ENCODE assay signal across 8 mouse cellular contexts in the genomic region with DNA sequence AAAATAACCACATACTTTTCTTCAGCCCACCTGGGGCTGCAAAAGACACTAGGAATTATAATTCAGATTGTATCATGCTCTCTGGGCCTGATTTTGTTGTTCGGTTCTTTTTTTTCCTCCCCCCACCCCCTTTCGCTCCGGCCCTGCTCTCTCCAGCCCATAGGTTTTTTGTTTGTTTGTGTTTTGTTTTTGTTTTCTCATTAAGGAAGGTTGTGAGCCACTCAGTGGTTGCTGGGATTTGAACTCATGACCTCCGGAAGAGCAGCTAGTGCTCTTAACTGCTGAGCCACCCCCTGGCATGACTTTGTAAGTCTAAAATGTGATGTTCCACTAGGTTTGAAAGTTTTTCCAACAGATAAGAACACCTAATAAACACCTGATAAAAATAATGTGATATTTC. TPM values are rescaled to one million over a fixed set of nuclear protein-coding genes. Genes with fewer than 3 reads are reported as not detected.
DNase-seq lines count a peak whose midpoint lies in the region; ATAC-seq and TF ChIP-seq lines count a peak whose summit lies in the region.
"Had no signal": no experiment of that assay in that cellular context is flagged by ENCODE, and none has a peak within 500 bp of the region (broad histone marks: within the 10 kb centered on the region; RNA-seq: fewer than 3 reads in every experiment).

No protein-coding gene starts in this region.

- no peak for DNase-seq in heart, postnatal 4 days
- DNase-seq in lung, embryonic 14.5 days, result no peak
- DNase-seq in lung, postnatal 14 days, result no peak
- no peak for DNase-seq in liver, embryonic 13.5 days
- DNase-seq in yolk sac, embryonic 10.5 days (ENCODE audit: low spot score), result no peak
- DNase-seq: gastrocnemius, postnatal 14 days had no signal

- no peaks in the 10 kb centered on the region for H3K36me3 ChIP-seq in heart, embryonic 15.5 days
- no peaks in the 10 kb centered on the region for H3K36me3 ChIP-seq in lung, embryonic 14.5 days (ENCODE audit: insufficient read depth)
- peaks cover 9% of the 10 kb centered on the region; the same call in 1 of the 2 replicates for H3K36me3 ChIP-seq in liver, embryonic 13.5 days
- H3K36me3 ChIP-seq in macrophage (ENCODE audit: inconsistent target), result no peaks in the 10 kb centered on the region

- H3K9ac ChIP-seq in heart, embryonic 15.5 days, result no peak overlapping the region
- H3K9ac ChIP-seq in lung, embryonic 14.5 days, result no peak overlapping the region
- H3K9ac ChIP-seq in liver, embryonic 13.5 days, result no peak overlapping the region

- 83% methylated on average over 4 of the region's 4 CpGs for WGBS in heart, embryonic 15.5 days
- WGBS in lung, embryonic 14.5 days, result 78% methylated on average over 4 of the region's 4 CpGs
- 69% methylated on average over 4 of the region's 4 CpGs for WGBS in liver, embryonic 13.5 days (ENCODE audit: insufficient replicate concordance)
- 85% methylated on average over 4 of the region's 4 CpGs for WGBS in macrophage (ENCODE audit: missing documents)

- H3K79me2 ChIP-seq in macrophage (ENCODE audit: inconsistent target), result peaks cover 30% of the 10 kb centered on the region

- no peaks in the 10 kb centered on the region for H3K27me3 ChIP-seq in heart, embryonic 15.5 days
- no peaks in the 10 kb centered on the region for H3K27me3 ChIP-seq in lung, embryonic 14.5 days (ENCODE audit: insufficient read depth, low read length)
- no peaks in the 10 kb centered on the region for H3K27me3 ChIP-seq in liver, embryonic 13.5 days

- 0 out of 2 replicates have a peak overlapping the region, but pooled peaks have one; percentile 80 for H3K4me2 ChIP-seq in heart, embryonic 15.5 days
- H3K4me2 ChIP-seq in lung, embryonic 14.5 days, result peak overlapping the region; percentile 80; the same call in 1 of the 2 replicates
- H3K4me2 ChIP-seq in liver, embryonic 13.5 days, result peak overlapping the region; percentile 87

- no peak for TF ChIP-seq CTCF in lung, embryonic 14.5 days (IDR thresholded peaks at IDR 0.05; ENCODE audit: low read depth)

- no peaks in the 10 kb centered on the region for H3K9me3 ChIP-seq in heart, embryonic 15.5 days (replicated peaks)
- no peaks in the 10 kb centered on the region for H3K9me3 ChIP-seq in lung, embryonic 14.5 days (ENCODE audit: low read depth, low read length)
- no peaks in the 10 kb centered on the region for H3K9me3 ChIP-seq in liver, embryonic 13.5 days (replicated peaks)

- peaks cover 35% of the 10 kb centered on the region for H3K4me1 ChIP-seq in heart, embryonic 15.5 days (replicated peaks)
- peaks cover 12% of the 10 kb centered on the region for H3K4me1 ChIP-seq in lung, embryonic 14.5 days (ENCODE audit: insufficient read depth)
- H3K4me1 ChIP-seq in liver, embryonic 13.5 days (replicated peaks), result peaks cover 67% of the 10 kb centered on the region

- no peak overlapping the region for H3K4me3 ChIP-seq in heart, embryonic 15.5 days
- no peak overlapping the region for H3K4me3 ChIP-seq in lung, embryonic 14.5 days (ENCODE audit: low read depth, low read length)
- peak overlapping the region; percentile 95; the same call in 1 of the 2 replicates for H3K4me3 ChIP-seq in liver, embryonic 13.5 days (replicated peaks)
- H3K4me3 ChIP-seq in macrophage (ENCODE audit: inconsistent target), result no peak overlapping the region

- no peak for ATAC-seq in heart, embryonic 15.5 days (replicated peaks; ENCODE audit: insufficient number of reproducible peaks, insufficient read depth, low FRiP score, low read depth)
- no peak for ATAC-seq in lung, embryonic 14.5 days (ENCODE audit: insufficient read depth)
- no peak for ATAC-seq in liver, embryonic 13.5 days (ENCODE audit: low read depth)

- peak overlapping the region; percentile 94 for H3K27ac ChIP-seq in heart, embryonic 15.5 days
- H3K27ac ChIP-seq in lung, embryonic 14.5 days (ENCODE audit: low read depth), result no peak overlapping the region
- H3K27ac ChIP-seq in liver, embryonic 13.5 days, result peak overlapping the region; percentile 90
- H3K27ac ChIP-seq in macrophage, result peak overlapping the region; percentile 96

RNA-seq across cellular contexts. Expression of a gene that starts 1.6 kb away (rescaled TPM):
- polyA plus RNA-seq in heart, embryonic 15.5 days (2015; fragmentation: Nextera tagmentation; extraction: Ambion mirVana), result 32.5 and 43.7 TPM in 2 replicates
- 10 to 100 TPM; 89.8 to 92.3 TPM for total RNA-seq in heart, postnatal 4 days (2021)
- 54.3 TPM in 2 replicates for polyA plus RNA-seq in lung, embryonic 14.5 days (2014; fragmentation: Nextera tagmentation; extraction: Ambion mirVana)
- polyA plus RNA-seq in liver, embryonic 13.5 days (2015; fragmentation: Nextera tagmentation; extraction: Ambion mirVana), result 17.1 and 18.8 TPM in 2 replicates
- total RNA-seq in macrophage (2018; cell fraction: chromatin; rRNA removed), result 1,000 to 10,000 TPM in 4 of 26 experiments, 100 to 1,000 TPM in 22; 252 to 1,368 (median 799) TPM
- 100 to 1,000 TPM in 8 of 26 experiments, 10 to 100 TPM in 18; 58.8 to 146 (median 96.2) TPM for total RNA-seq in macrophage (2018; cell fraction: cytosol; rRNA removed)
- 100 to 1,000 TPM; 121 to 560 (median 335) TPM for total RNA-seq in macrophage (2018; cell fraction: nucleus; rRNA removed)
- 102 to 126 TPM (median 108 TPM) in 3 replicates for polyA plus RNA-seq in macrophage (2018)

RNA-seq across cellular contexts. Expression of a gene that starts 13.1 kb away (rescaled TPM):
- 255 and 278 TPM in 2 replicates for polyA plus RNA-seq in heart, embryonic 15.5 days (2015; fragmentation: Nextera tagmentation; extraction: Ambion mirVana)
- total RNA-seq in heart, postnatal 4 days (2021), result 10 to 100 TPM; 48.7 to 59.0 TPM
- polyA plus RNA-seq in lung, embryonic 14.5 days (2014; fragmentation: Nextera tagmentation; extraction: Ambion mirVana), result 6.3 and 15.4 TPM in 2 replicates
- 13.2 and 13.4 TPM in 2 replicates for polyA plus RNA-seq in liver, embryonic 13.5 days (2015; fragmentation: Nextera tagmentation; extraction: Ambion mirVana)
- total RNA-seq in macrophage (2018; cell fraction: chromatin; rRNA removed), result 1 to 10 TPM in 5 of 26 experiments, under 1 TPM in 1, not detected in 20; 0.92 to 2.8 (median 1.8) TPM
- 1 to 10 TPM in 21 of 26 experiments, under 1 TPM in 5; 0.63 to 2.5 (median 1.4) TPM for total RNA-seq in macrophage (2018; cell fraction: cytosol; rRNA removed)
- 1 to 10 TPM in 10 of 26 experiments, under 1 TPM in 3, not detected in 13; 0.58 to 2.8 (median 1.5) TPM for total RNA-seq in macrophage (2018; cell fraction: nucleus; rRNA removed)
- polyA plus RNA-seq in macrophage (2018), result 2.4 to 3.6 TPM (median 3.2 TPM) in 3 replicates

RNA-seq across cellular contexts. Expression of a gene that starts 20.9 kb away (rescaled TPM):
- 2,753 and 3,427 TPM in 2 replicates for polyA plus RNA-seq in heart, embryonic 15.5 days (2015; fragmentation: Nextera tagmentation; extraction: Ambion mirVana)
- total RNA-seq in heart, postnatal 4 days (2021), result 1,000 to 10,000 TPM; 4,693 to 5,168 TPM
- polyA plus RNA-seq in lung, embryonic 14.5 days (2014; fragmentation: Nextera tagmentation; extraction: Ambion mirVana), result 5.3 and 47.0 TPM in 2 replicates
- polyA plus RNA-seq in liver, embryonic 13.5 days (2015; fragmentation: Nextera tagmentation; extraction: Ambion mirVana), result 1.1 and 4.5 TPM in 2 replicates
- 100 to 1,000 TPM in 9 of 26 experiments, 10 to 100 TPM in 17; 16.3 to 147 (median 47.9) TPM for total RNA-seq in macrophage (2018; cell fraction: chromatin; rRNA removed)
- total RNA-seq in macrophage (2018; cell fraction: cytosol; rRNA removed), result 1 to 10 TPM in 8 of 26 experiments, under 1 TPM in 17, not detected in 1; 0.30 to 6.8 (median 0.89) TPM
- total RNA-seq in macrophage (2018; cell fraction: nucleus; rRNA removed), result 10 to 100 TPM; 13.1 to 93.0 (median 33.9) TPM
- 0.57 to 2.9 TPM (median 2.8 TPM) in 3 replicates for polyA plus RNA-seq in macrophage (2018)

RNA-seq across cellular contexts. Expression of a gene that starts 29.2 kb away (rescaled TPM):
- polyA plus RNA-seq in heart, embryonic 15.5 days (2015; fragmentation: Nextera tagmentation; extraction: Ambion mirVana), result 0.96 and 1.2 TPM in 2 replicates
- total RNA-seq in heart, postnatal 4 days (2021), result under 1 TPM; 0.41 to 0.57 TPM
- polyA plus RNA-seq in lung, embryonic 14.5 days (2014; fragmentation: Nextera tagmentation; extraction: Ambion mirVana), result 0.87 and 1.2 TPM in 2 replicates
- polyA plus RNA-seq in liver, embryonic 13.5 days (2015; fragmentation: Nextera tagmentation; extraction: Ambion mirVana), result 0.13 and 0.24 TPM in 2 replicates
- total RNA-seq in macrophage (2018; cell fraction: chromatin; rRNA removed), result 10 to 100 TPM in 14 of 26 experiments, 1 to 10 TPM in 12; 4.2 to 44.0 (median 14.8) TPM
- 10 to 100 TPM in 12 of 26 experiments, 1 to 10 TPM in 14; 2.2 to 17.1 (median 6.9) TPM for total RNA-seq in macrophage (2018; cell fraction: cytosol; rRNA removed)
- 10 to 100 TPM in 18 of 26 experiments, 1 to 10 TPM in 8; 3.4 to 34.9 (median 12.7) TPM for total RNA-seq in macrophage (2018; cell fraction: nucleus; rRNA removed)
- polyA plus RNA-seq in macrophage (2018), result 2.2 to 5.6 TPM (median 2.3 TPM) in 3 replicates

RNA-seq across cellular contexts. Expression of a gene that starts 42.6 kb away (rescaled TPM):
- 4.8 TPM in 2 replicates for polyA plus RNA-seq in heart, embryonic 15.5 days (2015; fragmentation: Nextera tagmentation; extraction: Ambion mirVana)
- 1 to 10 TPM; 1.6 to 2.7 TPM for total RNA-seq in heart, postnatal 4 days (2021)
- 9.5 and 13.6 TPM in 2 replicates for polyA plus RNA-seq in lung, embryonic 14.5 days (2014; fragmentation: Nextera tagmentation; extraction: Ambion mirVana)
- polyA plus RNA-seq in liver, embryonic 13.5 days (2015; fragmentation: Nextera tagmentation; extraction: Ambion mirVana), result 1.4 TPM in 2 replicates
- total RNA-seq in macrophage (2018; cell fraction: chromatin; rRNA removed), result 10 to 100 TPM; 11.9 to 95.9 (median 37.0) TPM
- total RNA-seq in macrophage (2018; cell fraction: cytosol; rRNA removed), result 1 to 10 TPM in 23 of 26 experiments, under 1 TPM in 3; 0.88 to 5.4 (median 2.5) TPM
- total RNA-seq in macrophage (2018; cell fraction: nucleus; rRNA removed), result 10 to 100 TPM in 13 of 26 experiments, 1 to 10 TPM in 12, under 1 TPM in 1; 0.87 to 32.0 (median 10.2) TPM
- polyA plus RNA-seq in macrophage (2018), result 0.30 to 3.9 TPM (median 3.1 TPM) in 3 replicates

Comparison
In these comparisons a context has a peak if more than half of its experiments do, and no peak if none do; other contexts are left out.
1. RNA of a gene that starts 13.1 kb away (polyA plus RNA-seq): 255 to 278 TPM in heart, embryonic 15.5 days; 13.2 to 13.4 TPM in liver, embryonic 13.5 days, 6.3 to 15.4 TPM in lung, embryonic 14.5 days and 2.4 to 3.6 TPM in macrophage; every median in the first group is over 10 times any median in the second.
2. RNA of a gene that starts 20.9 kb away (polyA plus RNA-seq): 2,753 to 3,427 TPM in heart, embryonic 15.5 days; 5.3 to 47.0 TPM in lung, embryonic 14.5 days, 0.57 to 2.9 TPM in macrophage and 1.1 to 4.5 TPM in liver, embryonic 13.5 days; every median in the first group is over 10 times any median in the second.
3. Peak in every context shown above with its lines, with median percentiles within 50 percentile points of each other: H3K4me2 ChIP-seq.